In the genomic region with DNA sequence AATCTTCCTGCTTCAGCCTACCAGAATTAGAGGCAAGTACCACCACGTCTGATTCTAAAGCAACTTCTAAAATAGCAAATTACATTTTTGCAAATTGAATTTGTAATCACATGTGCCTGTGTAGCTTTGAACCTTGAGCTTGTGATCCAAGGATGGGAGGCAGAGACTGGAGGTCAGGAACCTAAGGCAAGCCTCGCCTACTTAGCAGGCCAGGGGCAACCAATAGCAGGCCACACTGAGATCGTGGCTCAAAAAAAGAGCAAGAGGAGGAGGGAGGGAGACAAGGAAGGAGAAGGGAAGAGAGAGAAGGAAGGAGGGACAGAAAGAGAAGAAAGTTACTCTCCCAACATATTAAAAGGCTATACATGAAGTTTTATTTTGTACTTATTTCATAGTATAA, we compare ENCODE assay signal across 12 mouse cellular contexts. TPM values are rescaled to one million over a fixed set of nuclear protein-coding genes. Genes with fewer than 3 reads are reported as not detected.
DNase-seq lines count a peak whose midpoint lies in the region; ATAC-seq and TF ChIP-seq lines count a peak whose summit lies in the region.
"Had no signal": no experiment of that assay in that cellular context is flagged by ENCODE, and none has a peak within 500 bp of the region (broad histone marks: within the 10 kb centered on the region; RNA-seq: fewer than 3 reads in every experiment).

No protein-coding gene starts in this region.

- H3K4me2 ChIP-seq in heart, postnatal 0 days (ENCODE audit: low read depth, low read length) = no peak overlapping the region; the same call in 1 of the 2 replicates
- H3K4me2 ChIP-seq in midbrain, embryonic 14.5 days (ENCODE audit: low read length) = peak overlapping the region; percentile 36
- H3K4me2 ChIP-seq in midbrain, postnatal 0 days (ENCODE audit: low read depth, low read length, poor library complexity, severe bottlenecking) = peak overlapping the region; percentile 33; the same call in 1 of the 2 replicates
- H3K4me2 ChIP-seq: limb, embryonic 15.5 days had no signal

- TF ChIP-seq CTCF in cerebellum, adult 2 months (IDR thresholded peaks at IDR 0.05; ENCODE audit: borderline replicate concordance, insufficient read depth, low read depth, low read length) = no peak
- TF ChIP-seq CTCF in heart, postnatal 0 days (IDR thresholded peaks at IDR 0.05; ENCODE audit: low read depth) = no peak
- no peak for TF ChIP-seq CTCF in midbrain, postnatal 0 days (IDR thresholded peaks at IDR 0.05)

- no peak for ATAC-seq in heart, postnatal 0 days (ENCODE audit: insufficient read depth, low read depth)
- no peak for ATAC-seq in midbrain, embryonic 14.5 days (ENCODE audit: low FRiP score, low TSS enrichment)
- no peak for ATAC-seq in midbrain, postnatal 0 days (ENCODE audit: low FRiP score)

- no peak overlapping the region for H3K4me3 ChIP-seq in cerebellum, adult 2 months (replicated peaks; ENCODE audit: insufficient read depth, low read depth, low read length)
- peak overlapping the region; percentile 2; the same call in 1 of the 2 replicates for H3K4me3 ChIP-seq in heart, postnatal 0 days (ENCODE audit: low read depth, low read length)
- no peak overlapping the region for H3K4me3 ChIP-seq in midbrain, embryonic 14.5 days (replicated peaks; ENCODE audit: low read depth, low read length)
- H3K4me3 ChIP-seq in midbrain, embryonic 10.5 days = no peak overlapping the region
- H3K4me3 ChIP-seq in midbrain, postnatal 0 days (ENCODE audit: low read depth, low read length) = no peak overlapping the region
- H3K4me3 ChIP-seq: limb, embryonic 15.5 days had no signal

- H3K27me3 ChIP-seq in cerebellum, adult 2 months (ENCODE audit: control insufficient read depth, insufficient read depth, low read length) = no peaks in the 10 kb centered on the region
- H3K27me3 ChIP-seq in heart, postnatal 0 days (ENCODE audit: control insufficient read depth, insufficient read depth, low read length) = no peaks in the 10 kb centered on the region
- H3K27me3 ChIP-seq in midbrain, embryonic 14.5 days (ENCODE audit: control insufficient read depth, insufficient read depth, low read length) = no peaks in the 10 kb centered on the region
- H3K27me3 ChIP-seq in midbrain, embryonic 10.5 days (ENCODE audit: low read depth, poor library complexity, severe bottlenecking) = no peaks in the 10 kb centered on the region
- H3K27me3 ChIP-seq in midbrain, postnatal 0 days (ENCODE audit: insufficient read depth, low read length) = no peaks in the 10 kb centered on the region
- H3K27me3 ChIP-seq: limb, embryonic 15.5 days; megakaryocyte, embryonic 14.5 days had no signal

- peak overlapping the region; percentile 63; the same call in 1 of the 2 replicates for H3K27ac ChIP-seq in cerebellum, adult 2 months (ENCODE audit: insufficient read depth, low read length)
- peak overlapping the region; percentile 60 for H3K27ac ChIP-seq in heart, postnatal 0 days (ENCODE audit: low read depth)
- 0 out of 2 replicates have a peak overlapping the region, but pooled peaks have one; percentile 32 for H3K27ac ChIP-seq in midbrain, embryonic 14.5 days (replicated peaks; ENCODE audit: low read depth, low read length)
- no peak overlapping the region; the same call in 1 of the 2 replicates for H3K27ac ChIP-seq in midbrain, embryonic 10.5 days (replicated peaks)
- H3K27ac ChIP-seq in midbrain, postnatal 0 days (ENCODE audit: low read depth, low read length) = 0 out of 2 replicates have a peak overlapping the region, but pooled peaks have one; percentile 38
- H3K27ac ChIP-seq: limb, embryonic 15.5 days had no signal

- H3K4me1 ChIP-seq in cerebellum, adult 2 months (ENCODE audit: control insufficient read depth, insufficient read depth, low read length) = peaks cover 7% of the 10 kb centered on the region; the same call in 1 of the 2 replicates
- H3K4me1 ChIP-seq in heart, postnatal 0 days (ENCODE audit: control insufficient read depth, insufficient read depth) = peaks cover 24% of the 10 kb centered on the region
- peaks cover 27% of the 10 kb centered on the region for H3K4me1 ChIP-seq in midbrain, embryonic 14.5 days (ENCODE audit: control insufficient read depth, insufficient read depth, low read length)
- H3K4me1 ChIP-seq in midbrain, embryonic 10.5 days = peaks cover 44% of the 10 kb centered on the region
- peaks cover 11% of the 10 kb centered on the region; the same call in 1 of the 2 replicates for H3K4me1 ChIP-seq in midbrain, postnatal 0 days (ENCODE audit: insufficient read depth, low read length)

- WGBS in cerebellum, adult 2 months = 37% methylated on average over 3 of the region's 3 CpGs
- 35% methylated on average over 3 of the region's 3 CpGs for WGBS in heart, postnatal 0 days
- 51% methylated on average over 3 of the region's 3 CpGs for WGBS in midbrain, embryonic 14.5 days
- 55% methylated on average over 3 of the region's 3 CpGs for WGBS in midbrain, embryonic 10.5 days
- 44% methylated on average over 3 of the region's 3 CpGs for WGBS in midbrain, postnatal 0 days

- no peak overlapping the region for H3K9ac ChIP-seq in heart, postnatal 0 days (replicated peaks; ENCODE audit: low read depth, low read length)
- H3K9ac ChIP-seq in midbrain, embryonic 14.5 days (replicated peaks; ENCODE audit: low read length) = no peak overlapping the region
- H3K9ac ChIP-seq in midbrain, postnatal 0 days (replicated peaks; ENCODE audit: low read length, poor library complexity, severe bottlenecking) = no peak overlapping the region
- H3K9ac ChIP-seq: limb, embryonic 15.5 days had no signal

- H3K36me3 ChIP-seq in heart, postnatal 0 days (replicated peaks; ENCODE audit: control insufficient read depth, insufficient read depth, low read length) = peaks cover 15% of the 10 kb centered on the region; the same call in 1 of the 2 replicates
- peaks cover 3% of the 10 kb centered on the region; the same call in 1 of the 2 replicates for H3K36me3 ChIP-seq in midbrain, embryonic 14.5 days (ENCODE audit: control insufficient read depth, insufficient read depth, low read length)
- H3K36me3 ChIP-seq in midbrain, embryonic 10.5 days = peaks cover 30% of the 10 kb centered on the region
- no peaks in the 10 kb centered on the region for H3K36me3 ChIP-seq in midbrain, postnatal 0 days (ENCODE audit: insufficient read depth, low read length)

- no peak for TF ChIP-seq EP300 in heart, postnatal 0 days (IDR thresholded peaks at IDR 0.05; ENCODE audit: low read depth)

- no peaks in the 10 kb centered on the region for H3K9me3 ChIP-seq in heart, postnatal 0 days (replicated peaks; ENCODE audit: control insufficient read depth, low read length)
- no peaks in the 10 kb centered on the region for H3K9me3 ChIP-seq in midbrain, embryonic 14.5 days (ENCODE audit: control insufficient read depth, low read length)
- no peaks in the 10 kb centered on the region for H3K9me3 ChIP-seq in midbrain, embryonic 10.5 days (replicated peaks)
- no peaks in the 10 kb centered on the region for H3K9me3 ChIP-seq in midbrain, postnatal 0 days (ENCODE audit: low read length)
- H3K9me3 ChIP-seq: limb, embryonic 15.5 days; megakaryocyte, embryonic 14.5 days had no signal

- no peak for TF ChIP-seq POLR2A in cerebellum, adult 2 months (IDR thresholded peaks at IDR 0.05; ENCODE audit: borderline replicate concordance, insufficient read depth, low read length)

- no peak for DNase-seq in cerebellum, adult 2 months
- DNase-seq in cerebellum, adult 11-12 months = no peak
- DNase-seq in heart, postnatal 0 days (ENCODE audit: low spot score) = no peak
- no peak for DNase-seq in heart, adult 8-10 months (ENCODE audit: low spot score)
- DNase-seq in midbrain, embryonic 14.5 days = no peak
- DNase-seq in midbrain, embryonic 10.5 days (ENCODE audit: low spot score) = no peak
- no peak for DNase-seq in midbrain, postnatal 0 days (ENCODE audit: low spot score)
- no peak for DNase-seq in gastrocnemius, postnatal 10 days
- DNase-seq: kidney, adult 9 months; right cerebral cortex, postnatal 14 days had no signal

RNA-seq across cellular contexts. Expression of a gene that starts 28.5 kb away (rescaled TPM):
- 70.5 and 83.0 TPM in 2 replicates for polyA plus RNA-seq in cerebellum, adult 2 months (2012; rRNA removed)
- 43.3 and 54.5 TPM in 2 replicates for total RNA-seq in heart, postnatal 0 days (2014; rRNA removed; ENCODE audit: low replicate concordance)
- 16.5 and 19.2 TPM in 2 replicates for polyA plus RNA-seq in heart, postnatal 0 days (2015; fragmentation: Nextera tagmentation; extraction: Ambion mirVana)
- 10 to 100 TPM; 68.3 to 94.1 (median 76.8) TPM for total RNA-seq in heart, adult 8-10 months (2022)
- polyA plus RNA-seq in midbrain, embryonic 14.5 days (2014; fragmentation: Nextera tagmentation; extraction: Ambion mirVana) = 49.8 and 57.9 TPM in 2 replicates
- 37.4 and 45.7 TPM in 2 replicates for polyA plus RNA-seq in midbrain, embryonic 10.5 days (2016; fragmentation: Nextera tagmentation; extraction: Ambion mirVana)
- 43.1 and 55.2 TPM in 2 replicates for total RNA-seq in midbrain, postnatal 0 days (2014; rRNA removed)
- 18.9 and 28.7 TPM in 2 replicates for polyA plus RNA-seq in midbrain, postnatal 0 days (2015; fragmentation: Nextera tagmentation; extraction: Ambion mirVana)
- 10 to 100 TPM; 51.8 to 80.1 TPM for total RNA-seq in gastrocnemius, postnatal 10 days (2021)
